Mouse (Mus musculus) hindbrain, embryonic 15.5 days (tissue): Measurements from ENCODE around the gene Arhgef2. TPM values are rescaled to one million over a fixed set of nuclear protein-coding genes. Genes with fewer than 3 reads are reported as not detected.

Source experiments
- ATAC-seq: fragments of 200-750 bp; cut with Nextera tagmentation; 2 replicates; pipeline ENCODE4 v1.8.0; 2017; ENCODE audit warnings: low read depth, moderate number of reproducible peaks, moderate TSS enrichment; ENCODE audit not compliant: low FRiP score
- H3K27ac ChIP-seq: fragments of 300-500 bp; sonication (generic); replicated peaks from 2 replicates; pipeline ENCODE4 v1.5.1; 2015; ENCODE audit warnings: mild to moderate bottlenecking, inconsistent platforms
- H3K27me3 ChIP-seq: fragments of 300-500 bp; sonication (generic); 2 replicates; pipeline ENCODE4 v1.6.1; 2015; ENCODE audit warnings: control low read depth, inconsistent platforms
- H3K36me3 ChIP-seq: fragments of 300-500 bp; sonication (generic); 2 replicates; pipeline ENCODE4 v1.6.1; 2015; ENCODE audit warnings: control low read depth, inconsistent platforms
- H3K4me1 ChIP-seq: fragments of 300-500 bp; sonication (generic); replicated peaks from 2 replicates; pipeline ENCODE4 v1.6.1; 2015; ENCODE audit warnings: control low read depth, inconsistent platforms
- H3K4me2 ChIP-seq: fragments of 300-500 bp; sonication (generic); 2 replicates; pipeline ENCODE4 v1.6.1; 2015; ENCODE audit warnings: moderate library complexity, mild to moderate bottlenecking, inconsistent platforms
- H3K4me3 ChIP-seq: fragments of 300-500 bp; sonication (generic); 2 replicates; pipeline ENCODE4 v1.5.1; 2015; ENCODE audit warnings: mild to moderate bottlenecking, inconsistent platforms
- H3K9ac ChIP-seq: fragments of 300-500 bp; sonication (generic); 2 replicates; pipeline ENCODE4 v1.6.1; 2015; ENCODE audit warnings: inconsistent platforms
- H3K9me3 ChIP-seq: fragments of 300-500 bp; sonication (generic); 2 replicates; pipeline ENCODE4 v1.6.1; 2016; ENCODE audit warnings: control low read depth, inconsistent platforms
- whole genome bisulfite sequencing: fragments of 180-500 bp; shearing (Covaris S2); methylation state at CpG from one replicate; pipeline ENCODE4 v1.1.7; 2015; 5-methylcytosine and 5-hydroxymethylcytosine counted together
- polyA plus RNA-seq: library from polyadenylated mRNA; unstranded; fragments of >200 nt; fragmentation: Nextera tagmentation; extraction: Ambion mirVana; gene quantifications from 2 replicates; pipeline ENCODE4 v1.2.1, GENCODE M21; 2015

Arhgef2 gene
- polyA plus RNA-seq, 1 experiment from 2014 or later, result 121 TPM

DNA sequence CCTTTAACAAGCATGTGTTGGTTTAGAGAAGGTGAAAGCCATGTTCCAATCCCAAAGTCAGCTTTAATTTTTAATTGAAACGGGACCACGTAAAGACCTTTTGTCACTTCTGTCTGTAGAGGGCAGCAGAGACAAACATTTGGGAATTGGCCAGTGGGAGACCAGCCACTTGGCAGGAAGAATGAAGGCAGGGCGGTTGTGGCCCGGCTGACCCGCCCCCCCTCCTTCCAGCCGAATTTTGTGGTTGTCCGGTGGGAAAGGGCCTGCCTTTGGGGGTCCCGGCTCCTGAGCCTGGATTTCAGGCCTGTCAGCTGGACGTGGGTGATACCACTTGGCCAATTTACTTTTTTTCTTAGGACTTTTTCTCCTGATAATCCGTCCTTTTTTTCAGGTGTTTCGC is 71.6 kb downstream of the Arhgef2 start:
- peak; percentile 38; the same call in 1 of the 2 replicates for ATAC-seq
- H3K9me3 ChIP-seq, result no peaks in the 10 kb centered on the region
- H3K4me2 ChIP-seq, result peak overlapping the region; percentile 62
- 9% methylated on average over 11 of the region's 11 CpGs for WGBS
- no peaks in the 10 kb centered on the region for H3K27me3 ChIP-seq
- H3K4me3 ChIP-seq, result peak overlapping the region; percentile 28
- 0 out of 2 replicates have a peak overlapping the region, but pooled peaks have one; percentile 45 for H3K9ac ChIP-seq
- H3K4me1 ChIP-seq, result peaks cover 4% of the 10 kb centered on the region; the same call in 1 of the 2 replicates
- no peak overlapping the region for H3K27ac ChIP-seq
- H3K36me3 ChIP-seq, result no peaks in the 10 kb centered on the region

DNA sequence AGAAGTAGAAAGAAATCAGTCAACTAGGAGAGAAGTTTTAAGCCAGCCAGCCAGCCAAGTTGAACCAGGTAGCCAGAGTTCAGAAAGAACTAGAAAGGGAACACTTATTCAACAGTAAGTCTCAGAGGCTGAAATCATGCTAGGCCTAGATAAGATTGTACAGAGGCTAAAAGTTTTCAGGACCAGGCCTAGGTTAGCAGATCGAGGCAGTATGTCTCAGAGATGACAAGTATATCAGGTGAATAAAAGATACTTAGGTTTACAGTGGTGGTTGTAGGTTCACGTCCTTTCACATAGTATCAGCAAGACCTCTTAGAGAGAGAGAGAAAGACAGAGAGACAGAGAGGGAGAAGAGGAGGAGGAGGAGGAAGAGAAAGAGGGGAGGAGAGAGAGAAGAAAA is 78.0 kb downstream of the Arhgef2 start:
- WGBS, result 91% methylated on average over 2 of the region's 2 CpGs
- ATAC-seq, result no peak

DNA sequence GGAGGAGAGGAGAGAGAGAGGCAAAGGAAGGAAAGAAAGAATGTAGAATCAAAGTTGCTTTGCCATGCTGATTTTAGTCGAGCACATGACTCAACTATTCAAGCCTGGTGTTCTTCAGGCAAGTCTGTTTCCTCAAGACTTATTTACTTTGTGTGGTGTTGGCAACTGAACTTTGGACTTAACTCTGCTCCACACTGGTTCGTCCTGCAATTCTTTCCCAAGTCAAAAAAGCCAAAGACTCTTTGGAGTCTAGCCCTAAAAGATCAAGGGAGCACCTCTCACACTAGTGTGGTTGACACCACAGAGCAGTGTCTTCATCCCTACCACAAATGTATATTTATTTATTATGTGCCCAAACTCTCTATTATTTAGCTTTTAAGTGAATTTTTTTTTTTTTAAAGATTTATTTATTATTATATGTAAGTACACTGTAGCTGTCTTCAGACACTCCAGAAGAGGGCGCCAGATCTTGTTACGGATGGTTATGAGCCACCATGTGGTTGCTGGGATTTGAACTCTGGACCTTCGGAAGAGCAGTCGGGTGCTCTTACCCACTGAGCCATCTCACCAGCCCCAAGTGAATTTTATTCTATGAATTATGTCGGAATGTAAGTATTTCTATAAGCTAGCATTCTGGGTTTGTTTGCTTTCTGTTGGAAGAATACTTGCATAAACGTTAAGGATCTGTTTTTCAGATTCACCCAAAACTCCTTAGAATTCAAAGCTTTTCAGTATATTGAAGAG is 78.6 kb downstream of the Arhgef2 start:
- ATAC-seq, result no peak
- peak overlapping the region; percentile 90 for H3K4me3 ChIP-seq
- H3K4me1 ChIP-seq, result peaks cover 28% of the 10 kb centered on the region
- H3K9me3 ChIP-seq, result no peaks in the 10 kb centered on the region
- peak overlapping the region; percentile 42; the same call in 1 of the 2 replicates for H3K9ac ChIP-seq
- WGBS, result 59% methylated on average over 8 of the region's 8 CpGs
- peak overlapping the region; percentile 93 for H3K27ac ChIP-seq
- no peaks in the 10 kb centered on the region for H3K27me3 ChIP-seq
- H3K4me2 ChIP-seq, result peak overlapping the region; percentile 91
- H3K36me3 ChIP-seq, result peaks cover 16% of the 10 kb centered on the region

More for the DNA sequence above, 78.0 kb downstream of the Arhgef2 start:
- H3K4me1 ChIP-seq, result peaks cover 28% of the 10 kb centered on the region
- H3K36me3 ChIP-seq, result peaks cover 10% of the 10 kb centered on the region; the same call in 1 of the 2 replicates
- no peaks in the 10 kb centered on the region for H3K9me3 ChIP-seq
- no peak overlapping the region for H3K4me2 ChIP-seq
- H3K4me3 ChIP-seq, result no peak overlapping the region
- no peaks in the 10 kb centered on the region for H3K27me3 ChIP-seq
- H3K27ac ChIP-seq, result no peak overlapping the region
- H3K9ac ChIP-seq, result no peak overlapping the region

DNA sequence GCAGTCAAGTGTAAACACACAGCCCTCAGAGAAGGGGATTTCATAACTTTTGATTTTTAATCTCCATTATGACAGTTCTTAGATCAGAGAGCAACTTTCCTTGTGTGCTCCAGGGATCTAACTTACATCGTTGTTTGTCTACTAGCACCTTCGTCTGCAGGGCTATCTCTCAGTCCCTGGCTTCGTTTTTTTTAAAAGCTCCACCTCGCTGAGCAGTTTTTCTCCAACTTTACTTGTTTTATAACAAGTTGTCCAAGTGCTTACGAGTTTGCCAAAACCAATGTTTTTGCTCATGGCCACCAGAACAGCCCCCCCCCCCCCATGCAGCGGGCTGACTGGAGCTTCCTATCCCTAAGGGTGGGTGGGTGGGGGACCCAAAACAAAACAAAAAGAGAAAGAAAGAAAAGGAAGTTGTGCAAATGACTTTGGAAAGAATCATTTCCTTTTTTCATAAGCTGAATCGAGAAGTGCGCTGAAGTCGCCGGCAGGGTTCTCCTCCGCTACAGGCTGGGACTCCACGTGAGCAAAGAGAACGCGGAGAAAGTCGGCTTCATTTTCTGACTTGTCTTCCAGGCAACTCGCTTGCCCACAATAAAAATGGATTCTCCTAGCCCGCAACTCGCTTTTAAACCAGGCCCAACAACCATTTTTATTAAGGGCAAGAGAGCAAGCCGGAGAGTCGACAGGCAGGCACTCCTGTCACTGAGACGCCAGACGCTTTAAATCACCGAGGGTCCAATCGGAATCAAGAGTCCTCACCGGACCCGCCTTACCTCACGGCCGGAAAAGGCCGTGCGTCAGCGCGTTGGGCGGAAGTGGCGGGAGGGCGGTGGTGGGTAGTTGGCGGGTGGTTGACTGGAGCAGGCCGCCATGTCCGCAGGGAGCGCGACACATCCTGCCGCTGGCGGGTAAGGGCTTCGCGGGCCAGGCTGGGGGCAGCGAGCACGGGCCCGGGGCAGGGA is 79.5 kb downstream of the Arhgef2 start, which contains the start of gene Khdc4:
Gene Khdc4, plus strand, starts transcription at position 824 of the 962 bp plus-strand sequence.
- H3K27me3 ChIP-seq, result no peaks in the 10 kb centered on the region
- ATAC-seq, result peak; percentile 99
- peaks cover 28% of the 10 kb centered on the region for H3K4me1 ChIP-seq
- H3K36me3 ChIP-seq, result peaks cover 25% of the 10 kb centered on the region
- H3K4me3 ChIP-seq, result peak within 1 kb of the TSS; percentile 90
- H3K4me2 ChIP-seq, result peak within 1 kb of the TSS; percentile 91
- under 1% methylated on average over 47 of the region's 47 CpGs for WGBS
- H3K9me3 ChIP-seq, result no peaks in the 10 kb centered on the region
- H3K27ac ChIP-seq, result peak within 1 kb of the TSS; percentile 93
- peak within 1 kb of the TSS; percentile 96 for H3K9ac ChIP-seq

DNA sequence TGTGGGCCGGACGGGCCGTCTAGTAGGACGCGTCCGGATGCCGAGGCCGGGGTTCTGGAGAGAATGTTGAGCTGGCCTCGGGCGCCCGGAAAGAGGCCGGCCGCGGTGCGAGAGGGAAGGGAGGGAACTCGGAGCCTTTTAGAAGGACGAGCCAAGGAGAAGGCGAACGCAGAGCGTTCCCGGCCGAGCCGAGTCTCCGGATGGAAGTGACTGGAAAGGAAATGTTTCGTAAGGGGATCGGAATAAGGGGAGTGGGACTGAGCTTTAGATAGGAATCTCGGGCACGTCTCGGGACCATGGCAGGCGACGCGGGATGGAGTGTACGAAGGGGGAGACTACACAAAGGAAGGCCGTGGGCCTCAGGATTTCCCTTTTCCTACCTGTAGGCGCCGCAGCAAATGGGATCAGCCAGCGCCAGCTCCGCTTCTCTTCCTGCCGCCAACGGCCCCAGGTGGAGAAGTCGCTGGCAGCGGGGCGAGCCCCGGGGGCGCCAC is 80.2 kb downstream of the Arhgef2 start:
- H3K4me3 ChIP-seq, result peak overlapping the region; percentile 90
- no peaks in the 10 kb centered on the region for H3K9me3 ChIP-seq
- no peaks in the 10 kb centered on the region for H3K27me3 ChIP-seq
- 0% methylated on average over 45 of the region's 45 CpGs for WGBS
- peak; percentile 77 for ATAC-seq
- H3K4me2 ChIP-seq, result peak overlapping the region; percentile 91
- H3K4me1 ChIP-seq, result peaks cover 28% of the 10 kb centered on the region
- H3K9ac ChIP-seq, result peak overlapping the region; percentile 96
- H3K27ac ChIP-seq, result peak overlapping the region; percentile 93
- H3K36me3 ChIP-seq, result peaks cover 32% of the 10 kb centered on the region

DNA sequence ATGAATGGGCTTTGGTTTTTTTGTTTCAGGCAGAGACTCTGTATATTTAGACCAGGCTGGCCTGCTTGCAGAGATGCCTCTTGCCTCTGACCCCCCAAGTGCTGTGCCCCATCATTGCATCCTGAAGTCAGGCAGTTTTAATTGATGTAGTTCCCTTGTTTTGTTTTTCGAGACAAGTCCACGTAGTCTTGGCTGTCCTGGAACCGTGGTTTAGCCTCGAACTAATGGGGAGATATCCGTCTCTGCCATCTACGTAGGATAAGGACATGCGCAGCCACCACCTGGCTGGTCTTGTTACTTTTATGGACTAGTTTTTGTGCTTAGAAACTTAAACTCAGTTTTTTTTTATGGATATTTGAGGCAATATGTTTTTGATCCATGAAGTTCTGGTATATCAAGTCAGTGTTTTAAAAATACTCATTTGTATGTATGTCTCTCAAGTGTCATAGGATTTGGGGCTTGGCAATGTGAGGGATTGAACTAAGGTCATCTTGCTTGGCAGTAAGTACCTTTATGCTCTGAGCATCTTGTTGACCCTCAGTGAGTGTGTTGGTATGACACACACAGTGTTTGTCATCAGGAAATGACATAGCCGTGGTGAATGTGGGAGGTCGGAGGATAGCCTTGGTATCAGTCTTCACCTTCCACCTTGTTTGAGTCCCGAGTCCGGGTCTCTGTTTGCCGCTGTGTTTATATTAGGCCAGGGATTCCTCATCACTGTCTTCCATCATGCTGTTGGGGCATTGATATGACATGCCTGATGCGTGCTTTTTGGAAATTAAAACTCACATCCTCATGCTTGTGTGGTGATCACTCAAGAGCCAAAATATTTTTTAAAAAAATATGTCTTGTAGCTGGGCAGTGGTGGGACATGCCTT is 81.2 kb downstream of the Arhgef2 start:
- WGBS, result 52% methylated on average over 13 of the region's 13 CpGs
- Histone ChIP-seq H3K27me3 (no peaks in the 10 kb centered on the region), H3K4me1 (peaks cover 28% of the 10 kb centered on the region), H3K9me3 (no peaks in the 10 kb centered on the region), H3K36me3 (peaks cover 40% of the 10 kb centered on the region), H3K27ac (peak overlapping the region; percentile 93), H3K9ac (peak overlapping the region; percentile 96), H3K4me2 (peak overlapping the region; percentile 91), H3K4me3 (peak overlapping the region; percentile 90)
- ATAC-seq, result no peak

DNA sequence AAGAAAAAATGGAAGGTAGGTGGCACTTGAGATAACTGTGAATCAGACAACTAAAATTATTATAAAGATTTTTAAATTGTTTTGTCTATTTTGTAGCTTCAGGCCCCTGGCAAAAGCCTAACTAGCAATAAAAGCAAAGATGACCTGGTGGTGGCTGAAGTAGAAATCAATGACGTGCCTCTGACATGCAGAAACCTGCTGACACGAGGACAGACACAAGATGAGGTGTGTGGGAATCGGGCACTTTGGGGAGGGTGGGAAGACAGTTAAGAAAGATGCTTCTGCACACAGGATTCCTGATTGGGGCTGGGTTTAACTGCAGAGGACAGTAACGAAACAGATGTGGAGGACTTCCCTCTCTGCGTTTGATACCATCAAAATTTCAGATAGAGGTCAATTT is 83.3 kb downstream of the Arhgef2 start:
- Histone ChIP-seq H3K4me3 (no peak overlapping the region), H3K9ac (no peak overlapping the region), H3K4me2 (no peak overlapping the region), H3K36me3 (peaks cover 58% of the 10 kb centered on the region), H3K27me3 (no peaks in the 10 kb centered on the region), H3K9me3 (no peaks in the 10 kb centered on the region), H3K27ac (no peak overlapping the region), H3K4me1 (peaks cover 28% of the 10 kb centered on the region)
- 90% methylated on average over 5 of the region's 5 CpGs for WGBS
- no peak for ATAC-seq

DNA sequence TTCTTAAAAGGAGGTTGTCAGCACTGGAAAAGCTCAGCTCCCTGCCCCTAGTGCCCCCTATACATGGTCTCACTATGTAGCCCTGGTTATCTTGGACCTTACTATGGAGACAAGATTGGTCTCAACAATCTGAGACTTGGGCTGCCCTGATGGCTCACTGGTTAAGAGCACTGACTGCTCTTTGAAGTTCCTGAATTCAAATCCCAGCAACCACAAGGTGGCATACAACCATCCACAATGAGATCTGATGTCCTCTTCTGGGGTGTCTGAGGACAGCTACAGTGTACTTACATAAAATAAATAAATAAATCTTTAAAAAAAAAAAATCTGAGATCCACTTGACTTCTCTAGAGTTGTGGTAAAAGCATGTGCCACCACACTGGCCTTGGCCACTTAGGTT is 89.8 kb downstream of the Arhgef2 start:
- ATAC-seq, result no peak
- Histone ChIP-seq H3K27me3 (no peaks in the 10 kb centered on the region), H3K9ac (no peak overlapping the region), H3K27ac (no peak overlapping the region), H3K9me3 (no peaks in the 10 kb centered on the region), H3K36me3 (peaks cover 93% of the 10 kb centered on the region), H3K4me2 (no peak overlapping the region), H3K4me1 (no peaks in the 10 kb centered on the region), H3K4me3 (no peak overlapping the region)

Other genes starting within 250 kb of the Arhgef2 start
- 1.9 and 2.3 TPM in 2 replicates for gene Paqr6, start 241.4 kb upstream of the Arhgef2 start, polyA plus RNA-seq
- not detected in 2 replicates for gene Bglap3, start 233.2 kb upstream of the Arhgef2 start, polyA plus RNA-seq
- not detected in 2 replicates for gene Bglap2, start 227.3 kb upstream of the Arhgef2 start, polyA plus RNA-seq
- not detected in 2 replicates for gene Bglap, start 221.5 kb upstream of the Arhgef2 start, polyA plus RNA-seq
- 28.8 and 35.4 TPM in 2 replicates for gene Pmf1, start 195.6 kb upstream of the Arhgef2 start, polyA plus RNA-seq
- 34.7 and 40.4 TPM in 2 replicates for gene Slc25a44, start 180.8 kb upstream of the Arhgef2 start, polyA plus RNA-seq
- gene Sema4a, start 144.8 kb upstream of the Arhgef2 start, polyA plus RNA-seq, result 30.4 and 30.5 TPM in 2 replicates
- 52.2 and 53.4 TPM in 2 replicates for gene Lmna, start 96.0 kb upstream of the Arhgef2 start, polyA plus RNA-seq
- gene Mex3a, start 73.6 kb upstream of the Arhgef2 start, polyA plus RNA-seq, result 26.4 and 28.6 TPM in 2 replicates
- 0.23 TPM in 1 of 2 replicates, not detected in the other for gene Rab25, start 57.7 kb upstream of the Arhgef2 start, polyA plus RNA-seq
- gene Lamtor2, start 52.9 kb upstream of the Arhgef2 start, polyA plus RNA-seq, result 201 and 205 TPM in 2 replicates
- gene Ubqln4, start 52.2 kb upstream of the Arhgef2 start, polyA plus RNA-seq, result 43.6 and 47.7 TPM in 2 replicates
- gene Ssr2, start 30.1 kb upstream of the Arhgef2 start, polyA plus RNA-seq, result 146 and 149 TPM in 2 replicates
- gene Rxfp4, start 47.2 kb downstream of the Arhgef2 start, polyA plus RNA-seq, result not detected in 2 replicates
- 84.5 and 88.5 TPM in 2 replicates for gene Khdc4, start 79.8 kb downstream of the Arhgef2 start, polyA plus RNA-seq
- 64.4 and 66.8 TPM in 2 replicates for gene Rit1, start 110.9 kb downstream of the Arhgef2 start, polyA plus RNA-seq
- gene Syt11, start 169.2 kb downstream of the Arhgef2 start, polyA plus RNA-seq, result 220 and 239 TPM in 2 replicates
- 13.2 and 13.5 TPM in 2 replicates for gene Gon4l, start 229.3 kb downstream of the Arhgef2 start, polyA plus RNA-seq